Mouse (Mus musculus): Measurements from ENCODE around the gene Lrp5. TPM values are rescaled to one million over a fixed set of nuclear protein-coding genes. Genes with fewer than 3 reads are reported as not detected.

The Lrp5 gene
- 5.4 TPM for total RNA-seq (2023)

GRCm38 (mm10) chr19:3686215-3686894 lies at the start of gene Lrp5:
TSS of gene Lrp5 (minus strand) at chr19:3686564.

GRCm38 (mm10) chr19:3708078-3709012 lies 22.0 kb upstream of the Lrp5 start, which contains the start of gene 1810055G02Rik:
TSS of gene 1810055G02Rik (plus strand) at chr19:3708293.

DNA sequence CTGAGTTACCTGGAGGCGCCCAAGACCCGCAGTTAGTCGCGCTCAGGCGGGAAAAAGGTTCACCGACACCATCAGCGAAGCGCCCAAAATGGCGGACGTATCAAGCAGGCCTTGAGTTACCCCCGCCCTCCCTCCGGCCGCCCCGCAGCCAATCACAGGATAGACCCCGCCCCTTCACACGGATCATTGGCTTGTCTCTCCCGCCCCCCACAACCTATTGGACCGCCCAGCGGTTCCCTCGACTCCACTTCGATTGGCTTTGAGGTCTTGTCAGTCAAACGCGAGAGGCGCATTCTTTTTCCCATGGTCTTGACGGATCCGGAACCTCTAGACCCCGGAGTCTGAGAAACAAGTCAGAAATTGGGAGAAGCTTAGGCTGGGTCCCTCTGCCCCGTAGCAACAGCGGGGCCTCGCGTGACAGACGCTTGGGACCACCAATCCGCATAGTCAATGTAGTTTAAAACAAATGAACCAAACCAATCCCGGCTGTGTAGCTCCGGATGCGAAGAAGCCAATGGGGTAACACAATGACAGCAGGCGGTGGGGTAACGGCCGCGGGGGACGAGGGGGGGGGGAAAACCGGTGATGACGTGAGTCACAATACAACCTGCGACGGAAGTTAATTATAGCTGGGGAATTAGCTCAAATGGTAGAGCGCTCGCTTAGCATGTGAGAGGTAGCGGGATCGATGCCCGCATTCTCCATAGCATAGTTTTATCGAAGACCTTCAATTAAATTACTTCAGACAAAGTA lies 110.6 kb downstream of the Lrp5 start, which contains the start of gene Ppp6r3:
Gene Ppp6r3 (minus strand): TSS at position 118 of the 753 bp plus-strand sequence.

Other genes with a start within 250 kb of the Lrp5 start
- 127 TPM for gene Ppp6r3, start 110.8 kb downstream of the Lrp5 start, total RNA-seq (2023)
- 5.6 TPM for gene 1810055G02Rik, start 21.7 kb upstream of the Lrp5 start, total RNA-seq (2023)
- 139 TPM for gene Kmt5b, start 80.9 kb upstream of the Lrp5 start, total RNA-seq (2023)
- 58.8 TPM for gene Chka, start 165.2 kb upstream of the Lrp5 start, total RNA-seq (2023)
- 83.4 TPM for gene Tcirg1, start 220.6 kb upstream of the Lrp5 start, total RNA-seq (2023)
- 52.9 TPM for gene Ndufs8, start 226.2 kb upstream of the Lrp5 start, total RNA-seq (2023)
- 1.6 TPM for gene Aldh3b1, start 243.2 kb upstream of the Lrp5 start, total RNA-seq (2023)
- 43.8 TPM for gene Unc93b1, start 248.6 kb upstream of the Lrp5 start, total RNA-seq (2023)

Measured in CD8-positive naive resting alpha-beta T cell, adult 57 days (primary cell).